Mouse (Mus musculus): ENCODE data around the gene Impg1.

DNA sequence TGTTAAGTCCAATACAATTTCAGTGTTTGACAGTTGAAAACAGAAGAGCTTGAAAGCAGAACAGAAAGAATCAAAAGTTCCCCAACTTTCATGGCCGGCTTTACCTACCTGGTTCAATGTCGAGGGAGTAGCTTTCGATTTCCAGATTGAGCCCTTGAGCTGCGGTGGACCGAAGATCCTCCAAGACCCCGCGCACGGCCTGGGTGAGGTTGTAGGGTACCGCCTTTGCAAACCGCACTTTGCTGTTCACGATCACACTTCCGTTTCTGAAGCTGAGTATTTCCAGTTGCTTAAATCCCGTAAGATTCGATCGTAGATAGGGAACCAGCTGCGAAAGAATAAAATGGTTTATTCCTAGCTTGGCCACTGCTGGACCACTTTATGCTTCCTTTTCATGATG is 123.5 kb downstream of the Impg1 start:
- TF ChIP-seq POLR2A (IDR thresholded peaks at IDR 0.05; ENCODE audit: control insufficient read depth, low read depth, low read length) (no peak), CTCF (IDR thresholded peaks at IDR 0.05; ENCODE audit: control insufficient read depth, insufficient read depth, insufficient replicate concordance, low read depth, low read length) (no peak)
